Mouse (Mus musculus): ENCODE measurements around the gene Hpse2. TPM values are rescaled to one million over a fixed set of nuclear protein-coding genes. Genes with fewer than 3 reads are reported as not detected.
"Not testable (repeated sequence)": the region's sequence is repeated elsewhere in the genome, so short reads cannot be mapped to it uniquely, and the experiment has no call there.

The Hpse2 gene
- polyA plus RNA-seq, 1 experiment from 2014 or later: 0.05 TPM

DNA sequence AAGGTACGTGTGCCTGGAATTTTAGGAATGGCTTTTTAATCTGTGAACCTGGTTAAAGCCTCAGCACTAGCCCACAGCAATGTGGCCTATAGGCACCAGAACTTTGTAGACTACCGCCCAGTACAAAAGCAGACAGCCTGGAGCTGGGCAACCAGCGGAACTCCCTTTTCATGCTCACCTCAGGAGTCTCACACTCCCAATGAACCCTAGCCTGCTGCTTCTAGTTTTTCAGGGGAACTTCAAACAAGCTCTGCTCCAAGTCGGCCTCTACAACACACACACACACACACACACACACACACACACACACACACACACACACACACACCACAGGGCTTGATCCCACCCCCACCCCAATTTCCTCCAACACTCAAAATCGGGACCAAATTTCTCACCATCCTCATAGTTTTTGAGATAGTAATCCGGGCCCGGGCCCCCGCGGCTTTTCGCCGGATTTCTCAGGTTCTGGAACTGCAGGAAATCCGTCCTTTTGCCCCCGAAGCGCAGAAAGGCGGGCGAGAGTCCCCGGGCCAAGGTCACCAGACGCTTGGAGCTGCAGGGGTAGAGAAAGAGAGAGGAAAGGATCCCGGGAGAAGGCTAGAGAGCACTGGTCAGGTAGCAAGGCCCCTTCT lies 3.7 kb downstream of the Hpse2 start:
- H3K27me3 ChIP-seq: peaks cover 68% of the 10 kb centered on the region
- H3K9ac ChIP-seq (replicated peaks): no peak overlapping the region
- H3K4me1 ChIP-seq (replicated peaks): peaks cover 42% of the 10 kb centered on the region
- WGBS: 1% methylated on average over 18 of the region's 19 CpGs
- H3K36me3 ChIP-seq: no peaks in the 10 kb centered on the region
- H3K4me3 ChIP-seq (replicated peaks): peak overlapping the region; percentile 30
- ATAC-seq: no peak
- H3K27ac ChIP-seq: no peak overlapping the region
- no peaks in the 10 kb centered on the region for H3K9me3 ChIP-seq
- H3K4me2 ChIP-seq (replicated peaks): peak overlapping the region; percentile 54

DNA sequence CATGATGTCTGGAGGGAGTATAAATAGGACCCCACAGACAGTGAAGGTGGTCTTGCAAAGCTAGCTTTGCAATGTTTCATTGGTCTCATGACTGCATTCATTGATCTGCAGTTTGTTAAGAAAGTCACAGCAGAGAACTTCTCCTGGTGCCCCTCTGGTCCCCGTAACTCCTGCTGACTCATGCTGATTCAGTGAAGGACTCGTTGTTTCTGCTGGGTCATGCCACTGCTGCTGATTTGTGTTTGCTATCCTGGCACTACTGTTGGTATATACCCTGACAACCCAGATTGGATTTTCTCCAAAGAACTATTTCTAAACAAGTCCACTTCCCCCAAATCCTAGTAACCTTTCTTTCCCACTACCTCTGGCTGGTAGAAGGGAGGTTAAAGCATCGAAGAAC lies 29.3 kb downstream of the Hpse2 start:
- ATAC-seq: no peak
- Histone ChIP-seq H3K4me1 (replicated peaks) (no peaks in the 10 kb centered on the region), H3K27ac (no peak overlapping the region), H3K36me3 (no peaks in the 10 kb centered on the region), H3K9ac (replicated peaks) (no peak overlapping the region), H3K9me3 (no peaks in the 10 kb centered on the region), H3K4me2 (replicated peaks) (no peak overlapping the region), H3K4me3 (replicated peaks) (no peak overlapping the region), H3K27me3 (no peaks in the 10 kb centered on the region)
- whole genome bisulfite sequencing: 91% methylated on average over 3 of the region's 3 CpGs

DNA sequence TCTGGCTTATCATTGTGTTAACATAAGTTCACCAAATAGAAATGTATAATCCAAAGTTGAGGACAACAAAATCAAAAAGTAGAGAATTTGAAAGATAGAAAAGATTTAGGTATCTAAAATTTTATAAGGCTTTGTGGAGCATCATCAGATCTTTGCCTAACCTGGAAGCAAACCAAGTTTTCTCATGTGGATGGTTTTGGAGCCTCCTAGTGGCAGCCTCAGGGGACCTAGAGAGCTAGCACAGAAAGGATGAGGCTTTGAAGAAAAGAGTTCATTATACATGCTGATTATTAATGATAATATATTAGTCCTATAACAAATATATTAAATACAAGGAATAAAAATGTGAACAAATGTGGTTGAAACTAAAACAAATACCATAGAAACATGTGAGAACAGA lies 77.0 kb downstream of the Hpse2 start:
- Histone ChIP-seq H3K9ac (replicated peaks) (no peak overlapping the region), H3K4me3 (replicated peaks) (no peak overlapping the region), H3K27me3 (no peaks in the 10 kb centered on the region), H3K4me2 (replicated peaks) (no peak overlapping the region), H3K36me3 (no peaks in the 10 kb centered on the region), H3K27ac (no peak overlapping the region), H3K9me3 (no peaks in the 10 kb centered on the region), H3K4me1 (replicated peaks) (no peaks in the 10 kb centered on the region)
- no peak for ATAC-seq

DNA sequence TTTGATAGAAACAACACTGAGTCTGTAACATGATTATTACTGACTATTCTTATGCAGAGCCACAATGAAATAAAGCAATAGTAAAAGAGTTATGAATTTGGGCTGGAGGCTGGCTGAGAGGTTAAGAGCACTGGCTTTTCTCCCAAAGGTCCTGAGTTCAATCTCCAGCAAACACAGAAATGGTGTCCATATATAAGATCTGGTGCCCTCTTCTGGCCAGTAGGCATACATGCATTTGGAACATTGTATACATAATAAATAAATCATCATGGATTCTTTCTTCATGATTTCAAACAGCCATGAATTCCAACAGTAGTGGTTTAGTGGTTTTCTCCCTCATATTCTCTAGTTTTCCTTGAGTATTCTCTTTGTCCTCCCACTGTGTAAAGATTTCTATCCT lies 81.4 kb downstream of the Hpse2 start:
- H3K9ac ChIP-seq (replicated peaks): no peak overlapping the region
- no peaks in the 10 kb centered on the region for H3K9me3 ChIP-seq
- ATAC-seq: no peak

GRCm38 (mm10) chr19:43281336-43281735 lies 106.8 kb downstream of the Hpse2 start:
- not testable (repeated sequence) for H3K4me1 ChIP-seq (replicated peaks); H3K9ac ChIP-seq (replicated peaks); H3K27ac ChIP-seq; H3K9me3 ChIP-seq; H3K36me3 ChIP-seq; H3K27me3 ChIP-seq; ATAC-seq; H3K4me3 ChIP-seq (replicated peaks); H3K4me2 ChIP-seq (replicated peaks)
- WGBS: 92% methylated on average over 1 of the region's 1 CpGs

More for the DNA sequence above, 81.4 kb downstream of the Hpse2 start:
- Histone ChIP-seq H3K36me3 (no peaks in the 10 kb centered on the region), H3K4me3 (replicated peaks) (no peak overlapping the region), H3K4me2 (replicated peaks) (no peak overlapping the region), H3K27ac (no peak overlapping the region), H3K27me3 (no peaks in the 10 kb centered on the region), H3K4me1 (replicated peaks) (no peaks in the 10 kb centered on the region)

DNA sequence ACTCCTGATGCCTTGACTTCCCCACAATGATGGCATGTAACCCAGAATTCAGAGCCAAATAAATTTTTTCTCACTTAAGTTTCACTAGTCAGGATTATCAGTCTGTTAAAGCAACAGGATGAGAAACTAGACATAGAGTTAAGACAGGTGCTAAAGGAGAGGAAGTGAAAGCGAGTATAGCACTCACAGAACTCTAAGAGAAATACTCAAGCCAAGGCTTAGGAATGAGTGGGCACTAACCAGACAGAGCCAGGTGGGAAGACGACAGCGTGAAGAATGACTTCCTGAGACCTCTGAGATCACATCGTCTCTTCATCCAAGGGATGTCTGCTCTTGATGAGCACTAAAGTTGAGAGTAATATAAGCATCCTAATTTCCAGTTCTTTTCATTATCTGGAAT lies 144.2 kb downstream of the Hpse2 start:
- no peaks in the 10 kb centered on the region for H3K36me3 ChIP-seq
- no peak overlapping the region for H3K27ac ChIP-seq
- H3K4me1 ChIP-seq (replicated peaks): no peaks in the 10 kb centered on the region
- H3K4me2 ChIP-seq (replicated peaks): no peak overlapping the region
- ATAC-seq: no peak
- H3K9me3 ChIP-seq: no peaks in the 10 kb centered on the region
- H3K27me3 ChIP-seq: no peaks in the 10 kb centered on the region
- no peak overlapping the region for H3K4me3 ChIP-seq (replicated peaks)
- H3K9ac ChIP-seq (replicated peaks): no peak overlapping the region
- 89% methylated on average over 4 of the region's 4 CpGs for WGBS

- H3K9ac ChIP-seq (replicated peaks): no peak overlapping the region
- 76% methylated on average over 3 of the region's 3 CpGs for WGBS
- no peaks in the 10 kb centered on the region for H3K4me1 ChIP-seq (replicated peaks)
- H3K4me2 ChIP-seq (replicated peaks): no peak overlapping the region
- no peak for ATAC-seq
- no peak overlapping the region for H3K4me3 ChIP-seq (replicated peaks)
- H3K9me3 ChIP-seq: no peaks in the 10 kb centered on the region
- no peaks in the 10 kb centered on the region for H3K36me3 ChIP-seq
- no peak overlapping the region for H3K27ac ChIP-seq
- H3K27me3 ChIP-seq: no peaks in the 10 kb centered on the region
Measured at GRCm38 (mm10) chr19:43231711-43232110, 156.4 kb downstream of the Hpse2 start.

- no peaks in the 10 kb centered on the region for H3K27me3 ChIP-seq
- ATAC-seq: no peak
- 80% methylated on average over 3 of the region's 3 CpGs for WGBS
- H3K36me3 ChIP-seq: no peaks in the 10 kb centered on the region
- H3K9ac ChIP-seq (replicated peaks): no peak overlapping the region
- H3K4me1 ChIP-seq (replicated peaks): no peaks in the 10 kb centered on the region
- H3K9me3 ChIP-seq: no peaks in the 10 kb centered on the region
- H3K4me3 ChIP-seq (replicated peaks): no peak overlapping the region
- H3K4me2 ChIP-seq (replicated peaks): no peak overlapping the region
- H3K27ac ChIP-seq: no peak overlapping the region
Measured at GRCm38 (mm10) chr19:43193562-43193961, 194.6 kb downstream of the Hpse2 start.

GRCm38 (mm10) chr19:43175437-43175965 lies 212.7 kb downstream of the Hpse2 start:
- ATAC-seq: no peak
- no peak overlapping the region for H3K4me2 ChIP-seq (replicated peaks)
- no peaks in the 10 kb centered on the region for H3K9me3 ChIP-seq
- no peak overlapping the region for H3K9ac ChIP-seq (replicated peaks)
- no peak overlapping the region for H3K27ac ChIP-seq
- H3K4me3 ChIP-seq (replicated peaks): no peak overlapping the region
- no peaks in the 10 kb centered on the region for H3K36me3 ChIP-seq
- 82% methylated on average over 3 of the region's 3 CpGs for WGBS
- no peaks in the 10 kb centered on the region for H3K27me3 ChIP-seq
- H3K4me1 ChIP-seq (replicated peaks): no peaks in the 10 kb centered on the region

DNA sequence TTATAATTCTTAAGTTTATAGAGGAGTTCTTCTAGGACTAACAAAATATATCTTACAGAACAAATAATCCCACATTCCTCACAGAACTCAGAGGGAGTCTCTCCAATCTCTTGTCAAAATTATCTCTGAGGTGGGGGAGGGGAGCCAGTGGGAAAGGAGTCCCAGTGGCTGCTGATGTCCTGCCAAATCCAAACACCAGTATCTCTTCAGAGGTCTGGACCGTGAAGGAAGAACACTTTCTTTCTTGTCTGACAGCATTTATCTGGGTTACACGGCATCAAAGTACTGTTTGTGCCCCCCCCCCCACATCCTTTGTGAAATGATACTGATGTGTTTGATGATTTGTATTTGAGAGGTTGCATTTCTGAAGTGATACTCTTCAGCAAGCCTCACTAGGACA lies 213.3 kb downstream of the Hpse2 start:
- no peak overlapping the region for H3K4me2 ChIP-seq (replicated peaks)
- H3K4me1 ChIP-seq (replicated peaks): no peaks in the 10 kb centered on the region
- H3K4me3 ChIP-seq (replicated peaks): no peak overlapping the region
- H3K9me3 ChIP-seq: no peaks in the 10 kb centered on the region
- H3K27ac ChIP-seq: no peak overlapping the region
- no peak overlapping the region for H3K9ac ChIP-seq (replicated peaks)
- H3K36me3 ChIP-seq: no peaks in the 10 kb centered on the region
- ATAC-seq: no peak
- 90% methylated on average over 2 of the region's 2 CpGs for WGBS
- H3K27me3 ChIP-seq: no peaks in the 10 kb centered on the region

DNA sequence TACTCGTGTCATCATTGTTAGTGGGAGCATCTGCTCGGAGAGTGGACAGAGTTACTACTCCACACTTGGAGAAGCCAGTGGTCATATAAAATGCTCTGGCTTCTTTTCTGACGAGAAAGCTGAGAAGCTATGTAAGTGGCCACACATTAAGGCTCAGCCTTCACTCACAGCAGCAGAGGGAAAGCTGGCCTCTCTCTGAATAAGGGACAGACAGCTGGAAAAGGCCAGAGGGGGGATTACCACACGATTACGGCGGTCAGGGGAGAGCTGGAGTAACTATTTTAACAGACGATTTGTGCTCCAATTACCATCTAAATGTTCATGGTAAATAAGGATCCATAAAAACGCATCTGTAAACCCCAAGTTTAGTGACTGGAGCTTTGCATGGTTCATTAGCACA lies 232.1 kb downstream of the Hpse2 start:
- peaks cover 7% of the 10 kb centered on the region; the same call in 1 of the 2 replicates for H3K4me1 ChIP-seq (replicated peaks)
- no peak overlapping the region for H3K9ac ChIP-seq (replicated peaks)
- no peak for ATAC-seq
- no peak overlapping the region for H3K4me3 ChIP-seq (replicated peaks)
- 44% methylated on average over 8 of the region's 8 CpGs for WGBS
- H3K9me3 ChIP-seq: no peaks in the 10 kb centered on the region
- no peaks in the 10 kb centered on the region for H3K36me3 ChIP-seq
- no peak overlapping the region for H3K4me2 ChIP-seq (replicated peaks)
- H3K27ac ChIP-seq: no peak overlapping the region
- no peaks in the 10 kb centered on the region for H3K27me3 ChIP-seq

GRCm38 (mm10) chr19:43155582-43155981 lies 232.6 kb downstream of the Hpse2 start:
- no peak for ATAC-seq
- Histone ChIP-seq H3K9me3 (no peaks in the 10 kb centered on the region), H3K27ac (no peak overlapping the region), H3K27me3 (no peaks in the 10 kb centered on the region), H3K4me1 (replicated peaks) (peaks cover 7% of the 10 kb centered on the region; the same call in 1 of the 2 replicates), H3K4me3 (replicated peaks) (no peak overlapping the region), H3K36me3 (no peaks in the 10 kb centered on the region), H3K9ac (replicated peaks) (no peak overlapping the region), H3K4me2 (replicated peaks) (no peak overlapping the region)
- 90% methylated on average over 5 of the region's 5 CpGs for WGBS

DNA sequence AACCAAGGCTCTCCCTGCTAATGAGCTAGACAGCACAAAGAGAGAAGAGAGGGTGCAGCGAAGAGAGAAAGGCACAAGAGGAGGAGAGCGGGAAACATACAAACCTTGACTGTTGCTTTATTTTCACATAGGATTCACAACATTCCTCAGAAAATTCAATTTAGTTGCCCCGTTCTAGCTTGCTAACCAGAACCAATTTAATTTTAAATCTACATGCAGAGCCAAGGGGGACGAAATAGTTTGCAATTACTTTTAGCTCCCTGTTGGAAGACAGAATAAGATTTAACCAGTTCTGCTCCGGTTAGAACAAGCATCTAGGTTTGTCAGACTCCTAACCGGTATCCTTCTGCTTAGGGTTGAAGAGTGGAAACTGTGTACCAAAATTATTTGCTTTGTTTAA lies 240.3 kb downstream of the Hpse2 start:
- H3K27ac ChIP-seq: no peak overlapping the region
- no peak overlapping the region for H3K9ac ChIP-seq (replicated peaks)
- no peaks in the 10 kb centered on the region for H3K4me1 ChIP-seq (replicated peaks)
- no peak for ATAC-seq
- no peak overlapping the region for H3K4me3 ChIP-seq (replicated peaks)
- H3K27me3 ChIP-seq: no peaks in the 10 kb centered on the region
- no peak overlapping the region for H3K4me2 ChIP-seq (replicated peaks)
- no peaks in the 10 kb centered on the region for H3K36me3 ChIP-seq
- WGBS: 79% methylated on average over 6 of the region's 6 CpGs
- no peaks in the 10 kb centered on the region for H3K9me3 ChIP-seq

All from midbrain, embryonic 13.5 days (tissue).